Mouse (Mus musculus) olfactory bulb, adult 2 months (tissue): ENCODE results near the gene Cytip.

Experiments used
- CTCF ChIP-seq: fragments of 200-500 bp; IDR thresholded peaks from 2 replicates; pipeline ENCODE4 v1.5.1; 2012; ENCODE audit warnings: low read depth, mild to moderate bottlenecking, low read length, moderate library complexity; ENCODE audit not compliant: insufficient read depth
- POLR2A ChIP-seq: fragments of 200-500 bp; IDR thresholded peaks from 2 replicates; pipeline ENCODE4 v1.6.1; 2012; ENCODE audit warnings: mild to moderate bottlenecking, low read depth, low read length, moderate library complexity; ENCODE audit not compliant: insufficient read depth

DNA sequence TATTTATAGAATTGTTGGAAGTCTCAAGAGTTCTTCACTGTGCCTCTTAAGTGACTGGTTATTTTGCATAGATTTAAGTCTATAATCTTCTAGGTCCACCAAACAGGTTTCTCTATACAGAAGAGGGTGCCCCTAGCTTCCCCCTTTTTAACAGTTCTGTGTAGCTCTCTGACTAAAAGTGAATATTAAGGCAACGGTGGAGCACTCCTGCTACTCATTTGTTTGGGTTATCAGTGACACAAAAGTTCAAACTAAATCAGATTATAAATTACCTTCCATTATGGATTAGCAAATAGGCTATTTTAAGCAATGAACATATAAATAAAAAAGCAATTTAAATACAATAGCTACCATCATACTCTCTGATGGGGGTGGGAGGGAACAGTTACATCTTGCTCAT lies 40.8 kb downstream of the Cytip start:
- TF ChIP-seq CTCF (no peak), POLR2A (no peak)
